Mouse (Mus musculus) adrenal gland, adult 18-20 months (tissue): Measurements from ENCODE around the gene Mblac2. TPM values are rescaled to one million over a fixed set of nuclear protein-coding genes. Genes with fewer than 3 reads are reported as not detected.

Experiments used
- DNase-seq, 2 experiments: peaks; one replicate each; pipeline ENCODE4 v3.0.0; 2021 to 2022; ENCODE audit warnings: low spot score in 2 of 2
- total RNA-seq, 2 experiments: library from RNA; stranded (reverse); gene quantifications; 1 replicate in 1 of 2; 2 replicates in 1 of 2; pipeline ENCODE4 v1.2.3; 2021

Gene Mblac2
- total RNA-seq, 2 experiments from 2014 or later: 8.2 to 8.3 TPM

- no peak for DNase-seq
Measured at GRCm38 (mm10) chr13:81730362-81730761, 19.2 kb downstream of the Mblac2 start.

GRCm38 (mm10) chr13:81736606-81737005 lies 25.5 kb downstream of the Mblac2 start:
- no peak for DNase-seq

- DNase-seq: no peak
Measured at GRCm38 (mm10) chr13:81740898-81741297, 29.8 kb downstream of the Mblac2 start.

GRCm38 (mm10) chr13:81743391-81744091 lies 32.4 kb downstream of the Mblac2 start:
- DNase-seq: no peak

GRCm38 (mm10) chr13:81744092-81744396 lies 32.9 kb downstream of the Mblac2 start:
- DNase-seq: no peak

- DNase-seq: no peak
Measured at GRCm38 (mm10) chr13:81754878-81755277, 43.7 kb downstream of the Mblac2 start.

- no peak for DNase-seq
Measured at GRCm38 (mm10) chr13:81755324-81755723, 44.2 kb downstream of the Mblac2 start.

GRCm38 (mm10) chr13:81757058-81757660 lies 46.0 kb downstream of the Mblac2 start:
- DNase-seq: no peak

GRCm38 (mm10) chr13:81760379-81760778 lies 49.2 kb downstream of the Mblac2 start:
- peak in 1 of 2 experiments; percentile 39 for DNase-seq

- DNase-seq: no peak
Measured at GRCm38 (mm10) chr13:81761566-81762186, 50.5 kb downstream of the Mblac2 start.

GRCm38 (mm10) chr13:81764173-81764572 lies 53.0 kb downstream of the Mblac2 start:
- no peak for DNase-seq

- DNase-seq: peak; percentile 63 to 76
Measured at GRCm38 (mm10) chr13:81767038-81767659, 56.0 kb downstream of the Mblac2 start.

- DNase-seq: no peak
Measured at GRCm38 (mm10) chr13:81776217-81776616, 65.1 kb downstream of the Mblac2 start.

- no peak for DNase-seq
Measured at GRCm38 (mm10) chr13:81782475-81782874, 71.3 kb downstream of the Mblac2 start.

- peak; percentile 78 to 81 for DNase-seq
Measured at GRCm38 (mm10) chr13:81782971-81783404, 71.8 kb downstream of the Mblac2 start, which contains the start of gene Cetn3. Gene Cetn3, plus strand, starts transcription at chr13:81783077.

GRCm38 (mm10) chr13:81783405-81784342 lies 72.5 kb downstream of the Mblac2 start:
- peak; percentile 94 to 97 for DNase-seq

- no peak for DNase-seq
Measured at GRCm38 (mm10) chr13:81785766-81786480, 74.8 kb downstream of the Mblac2 start.

- no peak for DNase-seq
Measured at GRCm38 (mm10) chr13:81790160-81790559, 79.0 kb downstream of the Mblac2 start.

GRCm38 (mm10) chr13:81791861-81792260 lies 80.7 kb downstream of the Mblac2 start:
- peak in 1 of 2 experiments; percentile 17 for DNase-seq

GRCm38 (mm10) chr13:81793850-81794249 lies 82.7 kb downstream of the Mblac2 start:
- no peak for DNase-seq
